Mouse (Mus musculus) thymus, postnatal 25 days (tissue): ENCODE results near the gene Zfp420.
"Not testable (repeated sequence)": the region's sequence is repeated elsewhere in the genome, so short reads cannot be mapped to it uniquely, and the experiment has no call there.

ENCODE experiments used
- DNase-seq: peaks from one replicate; pipeline ENCODE4 v3.0.0; 2022

Gene Zfp420

DNA sequence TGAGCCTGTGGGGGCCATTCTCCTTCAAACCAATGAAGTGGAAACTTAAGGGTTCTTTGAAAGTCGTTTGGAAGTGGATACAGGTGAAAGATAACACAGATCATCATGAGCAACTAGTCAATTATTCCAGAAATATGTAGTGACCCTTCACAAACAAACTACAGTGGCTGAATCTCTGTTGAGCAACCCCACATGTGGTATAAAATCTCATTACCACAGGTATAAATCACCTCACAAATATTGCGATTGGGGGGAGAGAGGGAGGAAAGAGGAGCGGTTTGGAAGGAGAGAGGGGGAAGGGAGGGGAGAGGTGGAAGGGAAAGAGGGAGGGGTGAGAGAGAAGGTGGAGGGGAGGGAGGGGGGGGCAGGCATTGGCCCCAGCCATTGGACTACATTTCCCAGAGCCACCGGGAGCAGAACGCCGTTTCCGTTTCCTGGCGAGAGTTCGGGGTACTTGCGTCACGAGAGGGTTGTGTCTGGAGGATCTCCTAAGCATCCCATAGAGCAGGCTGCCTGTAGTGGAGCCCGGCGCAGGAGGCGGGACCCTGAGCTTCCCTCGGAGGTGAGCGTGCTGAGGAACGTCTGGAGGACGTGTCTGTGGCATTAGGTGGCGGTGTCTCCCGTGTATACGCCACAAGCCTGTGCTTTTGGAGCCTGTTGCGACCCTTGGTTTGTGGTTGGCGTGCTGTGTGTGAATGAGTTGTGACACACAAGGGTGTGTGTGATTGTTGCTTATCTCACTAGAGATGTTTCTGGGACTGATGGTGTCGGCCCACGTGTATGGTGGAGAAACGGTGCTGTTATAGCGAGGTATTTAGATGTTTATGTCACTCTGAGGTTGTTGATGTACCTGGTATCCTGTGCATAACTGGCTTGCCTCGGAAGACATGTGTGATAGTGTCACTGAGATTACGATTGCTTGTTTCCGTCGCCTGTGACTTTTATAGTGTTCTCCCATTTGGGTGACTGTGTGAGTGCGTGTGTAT, at the start of gene Zfp420:
Gene Zfp420 (plus strand): TSS at position 448 of the 986 bp plus-strand sequence.
- DNase-seq, result peak; percentile 85

DNA sequence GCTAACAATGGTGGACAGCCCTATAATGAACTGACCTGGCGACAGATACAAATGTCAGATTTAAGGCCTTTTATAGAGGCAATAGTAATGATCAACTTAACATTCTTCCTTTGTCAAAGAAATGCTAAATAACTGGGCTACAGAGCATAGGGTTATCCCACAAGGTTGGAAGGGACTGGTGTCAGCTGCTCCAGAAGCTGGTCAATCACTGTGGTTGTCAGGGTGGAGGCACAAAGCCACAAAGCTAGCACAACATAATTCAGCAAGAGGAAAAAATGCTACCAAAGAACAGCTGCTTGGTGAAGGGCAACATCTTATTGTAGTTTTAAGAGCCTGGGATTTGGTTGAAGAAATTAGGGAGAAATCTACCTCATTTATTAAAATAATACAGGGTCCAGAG, 47.5 kb upstream of the Zfp420 start:
- no peak for DNase-seq

DNA sequence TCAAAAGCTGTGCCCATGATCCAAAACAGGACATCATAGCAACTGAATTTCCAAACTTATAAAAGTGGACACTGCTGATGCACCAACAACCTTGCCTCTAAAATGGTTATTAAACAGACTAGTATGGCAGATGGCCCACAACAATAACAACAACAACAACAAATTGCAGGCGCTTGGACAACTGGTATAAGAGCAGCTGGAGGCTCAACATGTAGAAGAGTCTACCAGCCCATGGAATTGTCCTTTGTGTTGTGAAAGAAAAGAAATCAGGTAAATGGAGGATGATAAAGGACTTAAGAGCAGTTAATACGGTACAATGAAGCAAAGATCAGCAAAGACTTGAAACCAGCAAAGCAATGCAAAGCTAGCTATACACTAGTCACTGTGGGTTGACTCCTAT, 45.4 kb upstream of the Zfp420 start:
- DNase-seq, result no peak

DNA sequence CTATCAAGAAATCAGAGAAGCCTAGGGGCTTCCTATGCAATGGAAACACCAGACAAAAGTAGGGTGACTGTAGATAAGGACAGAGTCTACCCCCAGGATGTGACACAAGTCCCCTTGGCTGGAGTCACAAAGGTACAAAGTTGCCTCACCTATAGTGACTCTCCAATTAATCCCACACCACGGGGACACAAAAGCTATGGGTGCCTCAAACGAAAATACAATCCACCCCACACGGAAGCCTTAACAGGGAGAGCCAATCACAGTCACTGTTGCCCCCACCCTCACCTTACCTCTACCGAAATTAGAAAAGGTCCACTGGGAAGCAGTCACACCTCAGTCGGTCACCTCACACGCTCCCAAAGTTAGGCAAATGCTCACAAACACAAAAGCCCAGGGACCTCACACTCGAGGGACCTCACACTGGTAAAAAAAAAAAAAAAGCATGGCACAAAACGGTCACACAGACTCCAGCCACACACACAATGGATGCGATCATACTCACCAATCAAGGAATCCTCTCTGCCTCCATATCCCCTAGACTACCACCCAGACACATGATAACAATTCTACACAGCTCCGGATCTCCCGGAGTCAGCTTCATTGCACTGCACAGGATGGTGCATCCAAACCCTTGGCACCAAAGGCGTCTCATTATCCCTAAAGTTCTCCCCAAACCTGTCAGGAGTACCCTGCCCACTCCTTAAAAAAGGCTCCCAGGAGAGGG, 44.6 kb upstream of the Zfp420 start:
- DNase-seq, result peak; percentile 1

DNA sequence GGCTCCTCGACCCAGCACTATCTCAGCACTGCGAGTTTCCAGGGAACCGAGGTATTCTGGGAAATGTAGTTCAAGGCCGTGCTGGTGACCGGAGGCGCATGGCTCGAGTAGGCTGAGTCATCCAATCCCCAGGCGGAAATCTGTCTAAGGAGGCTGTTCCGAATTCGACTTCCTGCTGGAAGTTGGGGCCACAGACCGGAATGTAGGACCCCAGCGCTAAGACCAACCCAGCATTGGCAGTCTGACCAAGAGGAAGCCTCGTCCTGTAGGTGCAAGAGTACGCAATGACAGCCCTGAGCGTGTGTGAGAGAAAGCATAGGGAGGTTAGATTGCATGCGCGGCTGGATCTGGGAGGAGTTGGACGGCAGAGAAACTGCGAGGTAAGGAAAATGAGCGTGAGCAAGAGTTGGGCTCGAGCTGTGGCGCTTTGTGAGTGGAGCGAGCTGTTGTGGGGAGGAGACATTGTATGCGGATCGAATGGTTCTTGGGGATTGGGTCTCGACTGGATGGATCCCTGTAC, 43.8 kb upstream of the Zfp420 start, which contains the start of gene Zfp790:
Gene Zfp790 (plus strand): TSS at position 205 of the 520 bp plus-strand sequence.
- peak; percentile 82 for DNase-seq

DNA sequence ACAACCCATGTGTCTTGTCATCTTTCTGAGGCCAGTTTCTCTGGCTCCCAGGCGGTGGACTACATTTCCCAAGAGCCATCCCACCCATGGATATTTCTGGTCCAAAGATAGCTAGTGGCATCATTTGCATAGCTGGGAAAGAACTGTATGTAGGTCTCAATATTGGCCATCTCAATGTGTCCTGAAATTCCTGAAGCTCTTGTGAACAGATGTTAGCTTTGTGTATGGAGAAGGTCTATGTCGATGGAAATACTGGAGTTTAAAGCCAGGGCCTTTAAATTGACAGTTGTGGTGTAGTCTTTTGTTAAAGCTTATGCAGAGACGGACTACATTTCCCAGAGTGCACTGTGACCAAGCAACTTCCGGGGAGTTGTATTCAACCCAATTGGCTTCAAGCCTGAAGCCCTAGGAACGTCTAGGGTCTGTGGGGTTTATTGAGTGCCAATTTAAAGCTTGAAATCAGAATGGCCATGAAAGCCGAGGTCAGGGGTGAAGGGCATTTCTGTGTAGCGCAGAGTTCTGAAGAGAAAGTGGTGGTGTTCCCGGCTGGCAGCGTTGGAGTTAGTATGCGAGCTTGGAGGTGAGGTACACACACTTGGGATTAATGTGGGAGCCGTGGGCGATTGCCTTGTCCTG, 41.0 kb upstream of the Zfp420 start:
- peak; percentile 74 for DNase-seq

DNA sequence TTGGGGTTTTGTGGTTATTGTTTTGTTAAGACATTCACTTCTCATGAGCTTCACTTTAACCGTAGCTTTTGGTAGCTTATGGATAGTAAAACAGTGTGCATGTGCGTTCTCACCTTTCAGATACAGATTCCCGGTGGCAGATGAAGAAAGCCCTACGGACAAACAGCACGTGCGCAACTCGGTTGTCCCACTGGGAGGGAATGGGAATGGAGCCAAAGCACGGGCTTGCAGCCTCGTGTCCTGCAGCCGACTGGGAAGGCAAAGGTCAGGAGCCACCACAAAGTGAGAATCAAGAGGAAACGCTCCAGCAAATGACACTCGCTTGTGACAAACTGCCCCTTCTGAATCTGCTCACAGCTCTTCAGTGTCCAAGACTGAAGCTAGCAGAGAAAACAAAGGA, 31.8 kb upstream of the Zfp420 start:
- no peak for DNase-seq

DNA sequence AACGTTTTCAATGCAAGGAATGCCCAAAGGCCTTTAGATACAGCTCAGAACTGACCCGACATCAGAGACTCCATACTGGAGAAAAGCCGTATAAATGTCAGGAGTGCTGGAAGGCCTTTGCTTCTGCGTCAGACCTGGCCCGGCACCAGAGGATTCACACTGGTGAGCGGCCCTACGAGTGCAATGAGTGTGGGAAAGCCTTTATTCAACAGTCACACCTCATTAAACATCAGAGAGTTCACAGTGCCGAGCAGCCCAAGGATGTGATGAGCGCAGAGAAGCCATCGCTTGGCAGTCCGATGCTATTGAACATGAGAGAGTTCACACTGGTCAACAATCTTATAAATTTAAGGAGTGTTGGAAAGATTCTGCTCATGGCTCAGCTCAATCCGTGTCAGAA, 30.0 kb upstream of the Zfp420 start:
- no peak for DNase-seq

DNA sequence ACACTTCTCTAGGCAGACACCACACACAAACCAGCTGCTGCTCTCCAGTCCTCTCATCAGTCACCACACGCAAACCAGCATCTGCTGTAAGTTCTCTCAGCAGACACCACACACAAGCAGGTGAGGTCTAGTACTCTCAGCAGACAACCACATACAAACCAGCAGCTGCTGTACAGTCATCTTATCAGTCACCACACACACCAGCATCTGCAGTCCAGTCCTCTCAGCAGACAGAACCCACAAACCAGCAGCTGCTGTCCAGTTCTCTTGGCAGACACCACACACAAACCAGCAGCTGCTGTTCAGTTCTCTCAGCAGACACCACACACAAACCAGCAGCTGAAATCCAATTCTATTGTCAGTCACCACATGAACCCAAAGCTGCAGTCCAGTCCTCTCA, 23.0 kb upstream of the Zfp420 start:
- DNase-seq, result no peak

DNA sequence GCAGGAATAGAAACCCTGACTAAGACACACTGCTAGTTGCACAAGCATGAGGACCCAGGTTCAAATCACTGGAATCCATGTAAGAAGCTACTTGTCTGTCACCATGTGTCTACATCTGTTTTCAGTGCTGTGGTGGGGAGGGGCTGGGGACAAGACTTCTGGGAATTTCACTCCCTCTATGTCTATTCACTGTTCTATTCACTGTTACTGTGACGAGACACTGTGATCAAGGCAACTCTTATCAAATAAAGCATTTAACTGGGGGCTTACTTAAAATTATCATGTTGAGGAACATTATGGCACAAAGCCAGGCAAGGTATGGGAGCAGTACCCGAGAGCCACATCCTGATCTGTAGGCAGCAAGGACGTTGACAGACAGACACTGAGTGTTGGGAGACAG, 20.5 kb upstream of the Zfp420 start:
- DNase-seq, result no peak

DNA sequence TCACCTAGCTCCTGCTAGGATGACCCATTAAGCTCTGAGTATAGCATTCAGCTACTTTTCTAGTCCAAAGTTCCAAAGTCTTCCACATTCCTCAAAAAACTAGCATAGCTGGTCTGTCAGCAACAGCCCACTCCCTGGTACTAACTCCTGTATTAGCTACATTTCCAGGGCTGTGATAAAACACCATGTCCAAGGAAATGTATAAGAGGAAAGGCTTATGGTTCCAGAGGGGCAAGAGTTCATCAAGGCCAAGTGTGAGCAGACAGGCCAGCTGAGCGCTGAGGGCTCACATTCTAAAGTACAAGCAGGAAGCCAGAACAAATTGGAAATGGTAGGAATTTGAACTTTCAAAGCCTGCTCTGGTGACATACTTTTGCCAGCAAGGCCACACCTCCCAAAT, 17.7 kb upstream of the Zfp420 start:
- DNase-seq, result no peak

DNA sequence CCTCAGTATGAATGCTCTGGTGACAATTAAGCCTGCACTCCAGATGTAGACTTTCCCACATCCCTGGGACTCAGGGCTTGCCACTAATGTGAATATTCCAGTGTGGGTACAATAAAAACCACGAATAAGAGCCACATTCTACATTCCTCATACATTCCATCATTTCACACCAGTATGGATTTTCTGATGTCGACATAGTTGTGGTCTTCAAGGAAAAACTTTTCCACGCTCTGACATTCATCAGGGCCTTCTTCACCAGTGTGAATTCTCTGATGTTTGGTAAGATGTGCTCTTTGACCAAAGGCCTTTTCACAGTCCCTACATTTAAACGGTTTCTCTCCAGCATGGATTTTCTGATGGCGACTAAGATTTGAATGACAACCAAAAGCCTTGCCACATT, 15.2 kb upstream of the Zfp420 start:
- no peak for DNase-seq

DNA sequence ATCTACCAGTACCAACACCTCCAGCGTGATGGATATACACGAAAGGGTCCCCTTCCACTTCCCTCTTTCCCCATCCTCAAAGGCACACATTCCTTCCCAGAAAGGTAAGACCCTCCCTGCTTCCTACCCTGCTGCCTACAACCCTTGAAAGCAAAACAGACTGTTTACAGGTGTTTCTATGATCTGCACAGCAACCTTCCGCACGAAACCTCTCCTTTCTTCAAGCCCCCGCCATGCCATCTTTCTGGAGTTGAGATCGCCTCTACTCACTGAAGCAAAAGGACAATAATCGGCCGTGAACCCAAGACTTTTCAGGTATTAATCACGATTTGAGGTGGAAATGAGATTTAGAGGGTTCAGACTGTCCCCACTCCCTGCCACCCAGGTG, 7.0 kb upstream of the Zfp420 start:
- DNase-seq, result no peak

DNA sequence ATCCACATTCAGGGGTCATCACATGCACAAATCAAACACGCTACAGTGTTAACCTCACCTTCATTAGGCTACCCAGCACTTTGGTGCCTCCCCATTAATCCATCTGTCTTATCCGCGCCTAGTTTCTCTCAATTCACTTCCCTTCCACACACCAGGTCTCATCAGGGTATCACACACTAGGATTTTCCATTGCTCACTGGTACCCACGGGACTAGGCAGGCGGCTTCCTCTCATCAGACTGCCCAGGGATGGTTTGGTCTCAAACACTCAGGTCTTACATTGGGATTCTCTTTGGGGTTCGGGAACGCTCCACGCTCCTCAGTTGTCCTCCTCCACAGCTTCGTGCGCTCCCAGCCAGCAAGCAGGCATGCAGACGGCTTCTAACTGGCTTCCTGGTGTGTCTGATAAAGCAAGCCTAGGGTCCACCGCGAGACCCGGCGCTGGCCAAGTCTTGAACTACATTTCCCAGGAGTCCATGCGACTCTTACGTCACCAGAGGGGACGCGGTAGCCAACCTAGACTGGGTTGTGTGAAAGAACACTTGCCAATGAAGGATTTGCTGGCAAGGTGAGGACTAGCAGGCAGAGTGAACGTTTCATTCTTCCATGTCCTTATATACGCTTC, 6.4 kb upstream of the Zfp420 start, which contains the start of gene Zfp940:
Gene Zfp940 (minus strand): TSS at position 451 of the 624 bp plus-strand sequence.
- DNase-seq, result peak; percentile 90

DNA sequence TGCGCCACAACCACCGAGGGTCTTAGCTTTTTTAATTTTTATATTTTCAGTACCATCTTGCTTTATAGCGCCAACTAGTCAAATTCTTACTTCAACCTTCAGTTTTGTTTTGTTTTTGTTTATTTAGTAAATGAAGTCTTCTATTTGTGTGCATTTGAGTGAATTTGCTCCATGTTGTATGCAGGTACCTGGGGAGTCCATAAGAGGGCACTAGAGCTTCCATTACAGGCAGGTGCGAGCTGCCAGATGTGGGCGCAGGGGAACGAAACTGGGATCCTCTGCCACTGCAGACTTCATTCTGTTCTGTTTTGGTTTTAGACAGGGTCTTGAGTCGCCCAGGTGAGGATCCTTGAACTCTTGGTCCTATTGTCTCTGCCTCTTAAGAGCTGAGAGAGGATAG, 1.9 kb downstream of the Zfp420 start:
- DNase-seq, result no peak

DNA sequence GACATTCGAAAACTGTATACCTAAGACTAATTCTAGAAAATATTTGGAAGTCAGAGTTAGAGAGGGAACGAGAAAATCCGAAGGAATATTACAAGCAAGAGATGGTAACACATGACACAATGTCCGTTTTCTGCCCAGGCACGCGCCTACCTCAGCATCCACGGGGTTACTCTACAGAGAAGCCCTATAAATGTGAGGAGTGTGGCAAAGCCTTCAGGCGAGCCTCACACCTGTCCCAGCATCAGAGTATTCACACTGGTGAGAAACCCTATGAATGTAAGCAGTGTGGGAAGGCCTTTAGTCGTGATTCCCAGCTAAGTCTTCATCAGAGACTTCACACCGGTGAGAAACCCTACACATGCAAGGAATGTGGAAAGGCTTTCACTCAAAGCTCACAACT, 14.5 kb downstream of the Zfp420 start:
- no peak for DNase-seq

DNA sequence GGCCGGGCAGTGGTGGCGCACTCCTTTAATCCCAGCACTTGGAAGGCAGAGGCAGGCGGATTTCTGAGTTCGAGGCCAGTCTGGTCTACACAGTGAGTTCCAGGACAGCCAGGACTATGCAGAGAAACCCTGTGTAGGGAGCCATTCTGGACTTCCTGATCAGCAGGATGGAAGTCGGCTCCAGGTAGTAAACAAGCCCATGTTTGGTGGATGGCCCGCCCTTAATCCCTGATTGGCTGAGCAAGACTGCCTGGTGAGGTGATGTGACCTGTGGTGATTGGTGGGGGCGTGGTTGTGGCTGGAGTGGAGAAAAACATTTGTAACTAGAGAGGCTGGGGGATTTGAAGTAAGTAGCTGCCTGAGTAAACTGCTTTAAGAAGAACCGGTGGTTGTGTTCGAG, 17.8 kb downstream of the Zfp420 start:
- not testable (repeated sequence) for DNase-seq

DNA sequence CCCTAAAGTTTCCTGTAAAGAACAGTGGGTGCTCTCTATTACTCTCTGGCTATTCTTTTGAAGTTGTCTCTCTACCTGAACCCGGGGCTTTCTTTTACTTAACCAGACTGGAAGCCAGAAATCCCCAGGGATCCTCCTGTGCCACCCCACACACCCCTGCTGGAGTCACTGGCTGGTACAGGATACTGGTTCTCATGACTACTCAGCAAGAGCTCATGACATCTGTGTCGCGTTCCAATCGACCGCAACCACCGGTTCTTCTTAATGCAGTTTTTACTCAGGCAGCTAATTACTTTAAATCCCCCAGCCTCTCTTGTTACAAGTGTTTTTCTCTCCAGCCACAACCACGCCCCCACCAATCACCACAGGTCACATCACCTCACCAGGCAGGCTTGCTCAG, 20.3 kb downstream of the Zfp420 start:
- DNase-seq, result no peak

DNA sequence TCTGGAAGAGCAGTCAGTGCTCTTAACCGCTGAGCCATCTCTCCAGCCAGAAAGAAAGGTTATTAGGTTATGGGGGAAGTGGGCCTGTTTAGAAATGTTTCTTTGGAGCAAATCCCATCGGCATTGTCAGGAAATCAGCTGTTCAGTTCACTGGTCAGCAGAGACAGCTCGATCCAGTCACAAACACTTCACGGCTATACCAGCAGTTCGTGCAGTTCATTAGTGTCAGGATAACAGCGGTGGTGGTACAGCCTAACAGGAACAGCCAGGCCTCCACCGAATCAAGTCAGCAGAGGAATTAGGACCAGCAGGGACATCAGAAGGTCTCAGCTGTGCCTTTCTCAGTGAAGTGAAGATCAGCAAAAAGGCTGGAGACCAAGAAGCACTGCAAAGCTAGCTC, 21.1 kb downstream of the Zfp420 start:
- no peak for DNase-seq

DNA sequence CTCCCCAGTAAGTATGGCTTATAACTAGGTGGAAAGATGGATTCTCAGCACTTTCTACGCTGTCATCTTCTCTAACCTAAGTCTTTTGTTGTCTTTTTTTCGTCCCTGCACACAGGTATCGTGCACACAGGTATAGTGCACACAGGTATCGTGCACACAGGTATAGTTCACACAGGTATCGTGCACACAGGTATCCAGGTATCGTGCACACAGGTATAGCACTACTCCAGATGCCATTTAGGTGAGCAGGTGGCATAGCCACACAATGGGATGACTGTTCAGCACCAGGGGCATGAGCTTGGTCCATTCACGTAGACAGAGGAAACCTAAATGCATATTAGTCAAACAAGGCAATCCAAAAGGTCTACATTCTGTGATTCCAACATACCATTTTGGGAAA, 30.7 kb downstream of the Zfp420 start:
- DNase-seq, result no peak

DNA sequence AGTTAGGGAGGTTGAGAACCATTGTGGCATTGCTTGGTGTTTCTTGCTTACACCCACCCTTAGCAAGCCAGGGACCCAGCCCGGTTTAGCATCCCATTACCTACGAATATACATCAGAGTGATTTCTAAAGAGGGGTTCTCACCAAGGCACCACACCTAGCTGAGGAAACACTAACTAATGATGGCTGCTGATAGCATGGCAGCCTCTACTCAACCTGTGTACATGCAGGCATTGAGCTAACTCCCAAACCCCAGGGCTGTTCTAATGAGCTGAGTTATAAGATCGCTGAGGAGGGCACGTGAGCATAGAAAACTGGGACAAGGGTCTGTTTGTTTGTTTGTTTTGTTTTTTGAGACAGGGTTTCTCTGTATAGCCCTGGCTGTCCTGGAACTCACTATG, 33.0 kb downstream of the Zfp420 start:
- DNase-seq, result no peak

DNA sequence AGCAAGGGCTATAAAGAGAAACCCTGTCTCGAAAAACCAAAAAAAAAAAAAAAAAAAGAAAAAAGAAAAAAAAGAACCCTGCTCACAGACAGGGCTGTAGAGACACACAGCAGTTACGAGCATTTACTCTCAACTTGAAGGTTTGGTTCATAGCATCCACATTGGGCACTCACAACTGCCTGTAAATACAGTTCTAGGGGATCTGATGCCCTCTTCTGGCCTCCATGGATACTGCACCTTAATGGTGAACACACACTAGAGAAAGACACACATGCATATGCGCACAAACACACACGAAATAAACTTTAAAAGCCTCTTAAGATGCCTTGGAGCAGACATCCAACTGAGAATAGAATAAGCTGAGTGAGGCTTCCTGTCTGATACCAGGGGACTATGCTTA, 38.6 kb downstream of the Zfp420 start:
- DNase-seq, result no peak

DNA sequence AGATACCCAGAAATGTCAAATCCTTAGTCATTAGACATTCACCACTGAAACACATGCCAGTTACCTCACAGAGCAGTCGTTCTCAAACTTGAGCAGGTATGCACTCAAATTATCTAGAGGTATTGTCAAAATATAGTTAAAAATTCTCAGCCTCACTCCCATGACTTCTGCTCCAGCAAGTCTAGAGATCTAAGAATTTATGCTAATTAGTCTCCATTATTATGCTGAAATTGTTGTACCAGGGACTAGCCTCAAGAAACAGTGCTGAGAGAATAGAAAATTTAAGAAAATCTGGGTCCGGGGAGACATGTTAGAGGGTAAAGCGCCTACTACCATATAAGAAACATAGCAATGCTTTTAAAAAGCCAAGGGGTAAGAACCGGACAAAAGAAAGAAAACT, 44.3 kb downstream of the Zfp420 start:
- no peak for DNase-seq
